Mouse (Mus musculus) 3T3-L1 (cell line): ENCODE measurements around the gene Satb2.

Source experiments
- DNase-seq: peaks from one replicate; pipeline ENCODE4 v3.0.0-alpha.2; 2015; ENCODE audit warnings: low read depth, low spot score

Gene Satb2

DNA sequence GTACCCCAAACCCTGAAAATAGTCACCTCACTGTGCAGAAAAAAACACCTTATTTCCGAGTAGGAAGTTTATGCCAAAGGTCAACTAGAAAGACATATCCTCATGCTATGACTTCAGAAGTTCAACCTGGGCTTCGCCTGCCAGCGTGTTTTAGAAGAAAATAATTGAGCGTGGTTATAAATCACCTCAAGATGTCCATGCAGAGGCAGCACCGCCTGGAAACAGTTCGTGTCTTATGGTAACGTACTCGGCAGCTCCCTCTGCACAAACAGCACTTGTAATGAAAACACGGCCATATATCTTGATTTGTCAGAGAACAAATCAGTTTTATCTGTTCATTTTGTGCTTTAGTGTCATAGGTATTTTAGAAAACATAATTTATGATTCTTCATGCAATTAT lies 44.6 kb downstream of the Satb2 start:
- DNase-seq = no peak

DNA sequence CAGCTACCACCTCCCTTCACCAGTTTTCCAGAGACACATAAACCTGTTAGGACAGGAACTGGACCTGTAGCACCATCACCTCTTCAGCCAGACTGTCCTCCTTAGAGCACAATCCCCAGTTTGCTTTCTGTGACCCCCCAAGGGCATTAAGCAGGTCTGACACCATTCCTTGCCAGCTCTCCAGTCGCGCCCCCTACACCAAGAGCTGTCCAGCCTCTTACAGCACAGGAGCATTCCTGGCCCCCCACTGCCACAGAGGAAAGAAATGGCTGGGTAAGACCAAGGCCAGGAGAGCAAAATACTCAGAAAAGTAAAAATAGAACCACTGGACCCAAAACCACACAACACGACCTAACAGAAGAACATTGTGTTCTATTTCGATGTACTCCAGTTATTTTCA lies 48.4 kb downstream of the Satb2 start:
- DNase-seq = no peak

DNA sequence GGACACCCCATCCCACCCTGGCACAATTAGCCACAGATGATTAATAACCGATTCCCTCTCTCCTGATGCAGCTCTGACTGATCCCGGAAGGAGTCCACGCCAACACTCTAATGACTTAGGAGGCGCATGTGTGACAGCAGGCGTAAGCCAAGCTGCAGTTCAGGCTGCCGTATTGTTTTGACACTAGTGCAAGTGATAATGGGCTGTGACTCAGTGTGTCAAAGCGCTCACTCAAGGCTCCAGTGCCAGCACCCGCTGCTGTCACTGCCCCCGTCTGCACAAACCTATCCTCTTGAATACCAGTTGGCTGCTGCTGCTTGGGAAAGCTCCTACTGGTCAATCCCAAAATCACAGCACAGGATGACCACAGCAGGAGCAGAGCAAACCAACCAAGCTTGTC lies 49.7 kb downstream of the Satb2 start:
- DNase-seq = no peak

- DNase-seq = no peak
These were observed 58.0 kb downstream of the Satb2 start for GRCm38 (mm10) chr1:56920472-56920871.

DNA sequence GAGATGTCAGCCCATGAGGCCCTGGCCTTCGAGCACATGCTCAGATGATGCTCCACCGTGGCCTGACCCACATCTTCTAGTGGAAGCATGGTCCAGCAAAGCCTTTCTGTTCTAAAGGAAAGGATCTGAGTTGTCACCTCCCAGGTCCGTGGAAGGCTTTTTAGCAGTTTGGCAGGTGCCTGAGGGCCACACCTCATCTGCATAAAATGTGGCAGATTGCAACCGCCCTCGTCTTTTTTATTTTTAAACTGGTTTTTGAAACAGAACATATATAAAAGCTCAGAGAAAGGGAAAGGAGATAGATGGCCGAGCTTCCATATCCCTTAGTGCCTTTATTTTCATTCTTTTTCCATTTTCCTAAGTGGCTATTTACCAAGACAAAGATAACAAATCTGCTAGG lies 64.2 kb downstream of the Satb2 start:
- no peak for DNase-seq

DNA sequence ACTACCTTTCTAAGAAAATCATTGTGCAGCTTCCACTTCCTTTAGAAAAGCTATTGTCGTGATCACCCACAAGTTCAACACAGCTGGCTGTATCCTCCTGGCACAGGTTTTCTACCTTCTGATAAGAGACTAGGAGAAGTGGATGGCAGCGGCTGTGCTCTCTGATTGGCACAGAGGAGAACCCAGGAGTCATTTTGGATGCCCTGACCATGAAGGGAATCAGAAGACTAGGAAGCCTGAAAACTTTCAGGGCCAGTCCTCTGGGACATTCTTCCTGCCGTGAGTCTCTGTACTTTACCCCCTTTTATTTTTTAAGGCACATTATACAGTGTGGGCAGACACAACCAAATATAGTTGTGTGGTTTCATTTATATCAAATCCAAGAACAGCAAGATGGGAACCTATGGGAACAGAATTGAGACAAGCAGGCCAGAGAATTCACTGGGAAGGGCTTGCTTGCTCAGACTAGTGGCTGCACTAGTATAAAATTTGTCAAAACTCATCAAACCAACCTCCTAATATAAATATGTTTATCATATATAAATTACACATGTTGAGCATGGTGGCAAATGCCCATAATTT lies 77.7 kb downstream of the Satb2 start:
- DNase-seq = no peak

GRCm38 (mm10) chr1:56900187-56900586 lies 78.3 kb downstream of the Satb2 start:
- no peak for DNase-seq

GRCm38 (mm10) chr1:56898606-56899396 lies 79.6 kb downstream of the Satb2 start:
- DNase-seq = no peak

DNA sequence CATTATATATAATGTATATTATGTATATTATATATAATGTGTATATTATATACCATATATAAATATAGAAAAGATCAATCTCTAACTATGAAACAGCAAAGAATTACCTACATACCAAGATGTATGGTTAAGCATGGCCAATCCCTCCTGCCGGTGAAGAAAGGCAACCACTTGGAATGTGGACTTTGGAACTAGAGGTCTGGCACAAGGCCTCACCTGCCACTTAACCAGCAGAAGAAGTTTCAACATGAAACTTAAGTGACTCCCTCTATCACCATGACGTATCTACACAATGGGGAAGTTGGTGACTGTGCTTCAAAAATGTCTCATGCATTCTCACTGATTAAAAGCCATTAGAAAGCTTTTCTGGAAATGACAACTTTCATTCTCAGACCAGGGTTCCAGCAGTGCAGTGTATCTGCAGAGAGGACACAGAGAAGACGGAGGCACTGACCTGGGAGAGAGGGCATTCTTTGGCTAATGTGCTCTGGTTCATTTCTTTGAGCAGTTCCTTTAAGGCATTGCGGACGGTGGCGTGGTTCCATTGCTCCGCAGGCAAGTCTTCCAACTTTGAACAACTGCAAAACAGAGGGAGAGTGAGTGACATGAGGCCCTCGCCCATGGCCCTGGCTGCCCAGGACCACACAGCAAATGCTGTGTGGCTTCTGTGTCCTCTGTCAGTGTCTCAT lies 80.8 kb downstream of the Satb2 start:
- DNase-seq = no peak

DNA sequence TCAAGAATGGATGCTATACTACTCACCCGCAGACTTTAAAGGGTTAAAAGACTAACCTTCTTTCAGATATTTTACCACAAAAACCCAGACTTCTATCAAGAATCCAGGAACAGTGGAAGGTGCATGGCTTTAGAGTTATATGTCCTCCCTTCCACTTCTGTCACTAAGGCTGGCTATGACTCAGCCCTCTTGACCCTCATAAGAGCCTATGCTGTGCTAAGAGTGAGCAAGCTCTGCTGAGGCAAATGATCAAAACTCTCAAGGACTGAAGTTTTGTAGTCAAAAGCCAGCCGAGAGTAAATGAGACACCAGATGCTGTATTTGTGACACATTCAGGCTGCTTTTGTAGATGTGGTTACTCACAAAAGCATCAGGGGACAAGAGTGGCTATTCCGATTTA lies 81.8 kb downstream of the Satb2 start:
- DNase-seq = no peak

- DNase-seq = no peak
These were observed 85.7 kb downstream of the Satb2 start for GRCm38 (mm10) chr1:56892766-56893165.

GRCm38 (mm10) chr1:56888939-56889338 lies 89.5 kb downstream of the Satb2 start:
- no peak for DNase-seq

GRCm38 (mm10) chr1:56887524-56887923 lies 90.9 kb downstream of the Satb2 start:
- no peak for DNase-seq

DNA sequence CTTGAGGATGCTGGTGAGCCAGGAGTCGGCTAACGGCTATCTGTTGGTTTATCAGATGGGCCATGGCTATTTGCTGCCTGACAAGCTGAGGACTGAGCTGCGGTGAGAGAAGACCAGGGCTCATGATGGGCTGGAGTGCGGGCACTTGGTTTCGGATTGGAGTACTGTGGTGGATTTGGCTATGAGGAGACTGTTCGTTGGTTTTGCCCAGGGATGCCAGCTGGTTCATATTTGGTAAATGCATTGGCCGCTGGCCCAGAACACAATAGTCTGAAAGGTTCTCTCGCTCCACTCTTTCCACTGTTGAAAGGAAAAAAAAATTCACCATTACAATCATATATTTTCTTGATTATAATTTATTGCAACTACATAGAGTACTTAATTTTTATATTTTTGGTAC lies 107.0 kb downstream of the Satb2 start:
- no peak for DNase-seq

DNA sequence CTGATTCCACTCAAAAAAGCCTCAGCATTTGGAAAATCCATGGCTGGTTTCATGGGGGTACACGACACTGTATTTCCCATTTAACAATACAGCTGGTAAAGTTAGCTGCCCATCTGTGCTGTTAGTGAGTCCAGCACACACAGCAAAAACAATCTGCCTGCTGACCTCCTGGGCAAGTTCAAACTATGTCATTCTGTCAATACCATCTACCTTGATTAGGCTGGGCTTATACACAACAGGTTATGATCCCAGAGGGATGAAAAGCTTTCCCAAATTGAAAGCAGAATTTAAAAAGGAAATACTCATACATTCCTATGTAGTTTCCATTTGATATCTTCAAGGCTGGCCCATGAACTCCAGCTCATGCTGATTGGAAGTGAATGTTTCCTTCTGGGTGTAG lies 113.2 kb downstream of the Satb2 start:
- DNase-seq = no peak

GRCm38 (mm10) chr1:56862799-56863198 lies 115.7 kb downstream of the Satb2 start:
- DNase-seq = no peak

DNA sequence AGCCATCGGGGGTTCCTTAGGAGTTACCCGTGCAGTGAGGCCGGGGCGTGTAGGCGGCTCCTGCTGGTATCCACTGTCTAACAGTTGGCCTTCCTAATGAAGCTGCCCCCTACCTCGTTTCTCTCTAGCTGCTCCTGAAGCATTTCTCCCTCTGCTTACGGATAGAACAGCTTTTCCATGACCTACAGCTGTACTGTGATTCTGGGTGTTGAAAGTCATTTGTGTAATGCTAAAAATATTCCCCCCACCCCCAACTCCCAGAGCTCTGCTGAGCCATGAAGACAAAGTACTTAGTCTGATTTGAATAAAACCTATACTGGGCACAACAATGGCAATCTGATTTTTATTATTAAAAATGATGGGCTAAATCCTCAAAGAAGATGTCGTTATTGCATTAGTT lies 121.2 kb downstream of the Satb2 start:
- DNase-seq = no peak

DNA sequence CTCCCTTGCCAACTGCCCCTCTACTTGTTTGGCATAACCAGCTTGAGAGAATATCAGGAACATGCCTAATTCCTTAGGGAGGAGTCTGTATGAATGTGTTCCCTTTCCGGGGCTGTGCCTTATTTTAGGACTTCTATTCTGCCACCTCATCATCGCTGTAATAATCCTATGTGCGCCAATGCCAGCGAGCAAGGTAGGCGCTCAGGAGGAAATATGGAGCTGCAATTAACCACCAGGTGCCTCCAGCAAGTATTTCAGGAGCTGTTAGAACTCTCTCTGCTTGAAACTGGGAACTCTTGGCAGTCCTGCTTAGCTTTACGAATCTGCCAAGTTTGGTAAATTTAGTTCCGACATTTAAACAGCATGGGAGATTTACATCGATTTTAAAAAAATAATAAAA lies 128.0 kb downstream of the Satb2 start:
- no peak for DNase-seq

- no peak for DNase-seq
These were observed 132.1 kb downstream of the Satb2 start for GRCm38 (mm10) chr1:56846358-56846757.

DNA sequence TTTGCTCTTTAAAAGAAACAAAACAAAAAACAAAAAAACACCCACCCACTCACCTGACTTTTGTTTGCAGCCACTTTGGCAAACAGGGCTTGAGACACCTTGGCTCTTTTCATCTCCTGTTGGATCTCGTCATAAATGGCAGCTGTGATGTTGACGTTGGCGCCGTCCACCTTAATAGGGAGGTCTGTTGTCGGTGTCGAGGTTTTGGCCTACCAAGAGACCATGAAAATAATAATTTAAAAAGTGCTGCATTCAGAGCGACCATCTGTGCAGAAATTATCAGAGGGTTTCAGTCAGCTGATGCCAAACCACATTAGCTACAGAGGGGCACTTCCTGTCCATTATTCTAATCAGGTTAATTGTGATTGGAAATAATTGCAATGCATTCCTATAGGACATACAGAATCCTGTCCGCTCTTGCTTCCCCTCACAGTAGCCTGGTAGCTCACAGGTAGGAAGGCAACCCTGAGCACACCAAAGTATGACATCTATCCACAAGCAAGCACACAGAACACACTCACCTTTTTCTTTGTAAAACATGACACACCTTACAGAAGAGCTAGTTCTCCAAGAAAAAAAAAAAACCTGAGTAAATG lies 132.8 kb downstream of the Satb2 start:
- no peak for DNase-seq

DNA sequence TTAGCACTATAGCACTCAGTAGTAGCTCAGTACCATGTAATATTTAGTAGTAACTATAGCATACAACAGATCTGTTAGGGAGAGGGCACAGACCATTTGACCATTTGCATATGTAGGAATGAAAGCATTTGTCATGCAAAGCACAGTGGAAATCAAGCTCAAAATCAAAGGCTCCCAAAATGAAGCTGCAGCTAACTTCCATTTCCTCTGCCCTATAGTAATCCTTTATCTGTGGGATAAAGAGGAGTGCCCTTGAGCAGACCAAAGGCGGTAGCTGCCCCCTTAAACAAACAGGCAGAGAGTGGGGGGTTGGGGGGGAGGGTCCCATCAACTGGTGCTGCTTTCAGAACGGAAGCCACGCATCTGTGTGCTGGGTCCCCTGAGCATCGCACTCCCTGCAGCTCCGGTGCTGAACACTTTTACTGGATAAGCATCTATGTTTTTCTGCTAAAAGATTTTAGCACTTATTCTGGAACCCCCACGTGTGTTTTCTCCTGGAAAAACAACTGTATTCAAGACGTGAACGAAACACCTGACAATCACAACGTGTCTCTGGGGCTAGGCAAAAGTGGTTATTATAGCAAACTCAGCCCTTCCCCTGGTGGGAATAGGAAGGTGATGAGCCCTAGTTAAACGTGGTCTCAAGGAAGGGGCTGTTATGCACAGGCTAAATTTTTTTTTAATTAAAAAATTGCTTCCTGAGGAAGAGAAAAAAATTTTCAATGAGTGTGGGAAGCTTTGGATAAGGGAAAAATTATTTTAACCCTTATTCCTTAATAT lies 133.7 kb downstream of the Satb2 start:
- no peak for DNase-seq

GRCm38 (mm10) chr1:56838901-56839300 lies 139.5 kb downstream of the Satb2 start:
- peak; percentile 39 for DNase-seq
